Mouse (Mus musculus) forebrain, embryonic 16.5 days (tissue): ENCODE data around the gene Clstn2. TPM values are rescaled to one million over a fixed set of nuclear protein-coding genes. Genes with fewer than 3 reads are reported as not detected.

Experiments
- ATAC-seq: fragments of 200-750 bp; cut with Nextera tagmentation; 2 replicates; pipeline ENCODE4 v1.8.0; 2017; ENCODE audit warnings: mild to moderate bottlenecking, moderate library complexity
- H3K27ac ChIP-seq: fragments of 300-500 bp; sonication (generic); 2 replicates; pipeline ENCODE4 v1.5.1; 2014; ENCODE audit warnings: low read length, control low read depth
- H3K27me3 ChIP-seq: fragments of 300-500 bp; sonication (generic); replicated peaks from 2 replicates; pipeline ENCODE4 v1.6.1; 2014; ENCODE audit warnings: low read length; ENCODE audit not compliant: control insufficient read depth, insufficient read depth
- H3K36me3 ChIP-seq: fragments of 300-500 bp; sonication (generic); 2 replicates; pipeline ENCODE4 v1.6.1; 2014; ENCODE audit not compliant: control insufficient read depth, insufficient read depth
- H3K4me1 ChIP-seq: fragments of 300-500 bp; sonication (generic); replicated peaks from 2 replicates; pipeline ENCODE4 v1.6.1; 2014; ENCODE audit warnings: low read length; ENCODE audit not compliant: control insufficient read depth, insufficient read depth
- H3K4me2 ChIP-seq: fragments of 300-500 bp; sonication (generic); 2 replicates; pipeline ENCODE4 v1.6.1; 2014; ENCODE audit warnings: mild to moderate bottlenecking, low read length, control low read depth
- H3K4me3 ChIP-seq: fragments of 300-500 bp; sonication (generic); replicated peaks from 2 replicates; pipeline ENCODE4 v1.5.1; 2014; ENCODE audit warnings: mild to moderate bottlenecking, low read length, control low read depth
- H3K9ac ChIP-seq: fragments of 300-500 bp; sonication (generic); replicated peaks from 2 replicates; pipeline ENCODE4 v1.6.1; 2014; ENCODE audit warnings: low read depth, low read length, control low read depth
- H3K9me3 ChIP-seq: fragments of 300-500 bp; sonication (generic); 2 replicates; pipeline ENCODE4 v1.6.1; 2016; ENCODE audit warnings: low read length; ENCODE audit not compliant: control insufficient read depth
- WGBS: fragments of 180-500 bp; shearing (Covaris S2); extraction: QIAGEN DNeasy Blood & Tissue Kit; methylation state at CpG from one replicate; pipeline ENCODE4 v1.1.7; 2014; 5-methylcytosine and 5-hydroxymethylcytosine counted together
- polyA plus RNA-seq: library from polyadenylated mRNA; unstranded; fragments of >200 nt; fragmentation: Nextera tagmentation; extraction: Ambion mirVana; gene quantifications from 2 replicates; pipeline ENCODE4 v1.2.1, GENCODE M21; 2015

Clstn2 gene
- polyA plus RNA-seq, 1 experiment from 2014 or later: 21.2 TPM

DNA sequence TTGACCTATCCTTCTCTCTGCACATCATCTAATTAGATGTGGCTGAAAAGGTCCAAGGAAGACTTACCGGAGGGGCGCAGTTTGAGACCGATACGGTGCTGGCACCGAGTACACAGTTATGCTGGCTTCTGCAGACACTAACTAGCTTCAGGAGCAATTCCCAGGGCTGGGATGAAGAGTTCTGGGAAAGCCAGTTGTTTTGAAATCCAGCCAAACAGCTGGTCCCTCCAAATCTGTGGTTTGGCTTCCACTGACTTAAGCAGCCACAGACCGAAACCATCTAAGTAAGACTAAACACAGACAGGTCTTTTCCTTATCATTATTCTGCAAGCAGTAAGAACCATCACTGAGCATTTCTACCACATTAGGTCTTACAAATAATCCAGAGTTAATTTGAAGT lies 558.1 kb downstream of the Clstn2 start:
- no peak overlapping the region for H3K4me3 ChIP-seq
- no peak overlapping the region for H3K4me2 ChIP-seq
- 94% methylated on average over 6 of the region's 6 CpGs for WGBS
- H3K27me3 ChIP-seq: no peaks in the 10 kb centered on the region
- 0 out of 2 replicates have a peak, but pooled peaks cover 3% of the 10 kb centered on the region for H3K4me1 ChIP-seq
- no peak overlapping the region for H3K27ac ChIP-seq
- H3K9ac ChIP-seq: no peak overlapping the region
- no peaks in the 10 kb centered on the region for H3K9me3 ChIP-seq
- ATAC-seq: no peak
- no peaks in the 10 kb centered on the region for H3K36me3 ChIP-seq

DNA sequence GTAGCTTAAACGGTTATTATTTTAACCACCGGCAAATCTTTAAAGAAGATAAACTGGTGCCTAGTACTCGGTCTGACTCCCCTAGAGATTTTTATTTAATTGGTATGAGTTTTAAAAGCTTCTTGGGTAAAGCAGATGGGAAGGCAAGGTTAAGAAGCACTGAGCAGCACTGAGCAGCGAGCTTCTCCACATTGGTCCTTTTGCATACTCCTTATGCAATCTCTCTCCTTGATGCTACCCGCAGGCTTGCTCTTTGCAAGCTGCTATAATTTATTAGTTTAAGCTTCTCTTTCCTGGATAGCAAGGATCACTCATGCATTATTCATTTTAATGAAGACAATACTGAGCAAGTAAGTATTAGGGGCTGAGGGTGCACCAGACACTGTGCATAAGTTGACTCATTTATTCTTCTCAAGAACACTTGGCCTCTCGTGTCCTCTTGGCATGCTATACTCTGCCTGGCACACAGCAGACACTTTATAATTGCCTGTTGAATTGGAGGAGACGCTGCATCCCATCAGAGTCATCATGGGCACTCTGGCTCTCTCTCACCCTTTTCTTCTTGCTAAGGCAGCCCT lies 561.9 kb downstream of the Clstn2 start:
- H3K36me3 ChIP-seq: no peaks in the 10 kb centered on the region
- H3K27me3 ChIP-seq: no peaks in the 10 kb centered on the region
- H3K9me3 ChIP-seq: no peaks in the 10 kb centered on the region
- no peak overlapping the region for H3K9ac ChIP-seq
- WGBS: 61% methylated on average over 7 of the region's 7 CpGs
- no peak overlapping the region for H3K4me2 ChIP-seq
- no peak overlapping the region for H3K27ac ChIP-seq
- H3K4me1 ChIP-seq: 0 out of 2 replicates have a peak, but pooled peaks cover 3% of the 10 kb centered on the region
- ATAC-seq: peak; percentile 40; the same call in 1 of the 2 replicates
- H3K4me3 ChIP-seq: no peak overlapping the region

DNA sequence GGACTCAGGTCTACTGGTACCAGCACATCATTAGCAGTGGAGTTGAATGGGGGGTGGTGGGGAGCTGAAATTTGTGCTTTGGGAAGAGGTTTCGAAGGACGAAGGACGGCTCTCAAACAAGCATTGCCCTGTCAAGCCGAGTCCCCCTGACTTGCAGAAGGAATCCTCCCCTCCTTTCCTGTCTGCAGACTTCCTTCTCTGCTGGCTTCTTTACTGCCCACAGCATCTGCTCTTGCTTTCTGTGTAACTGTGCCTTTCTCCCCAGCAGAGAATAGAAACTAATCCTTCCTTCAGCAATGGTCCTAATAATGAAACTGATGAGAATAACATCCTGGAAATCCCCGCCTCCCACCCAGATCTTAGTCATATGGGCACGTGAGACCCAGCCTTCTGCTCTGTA lies 572.5 kb downstream of the Clstn2 start:
- no peaks in the 10 kb centered on the region for H3K9me3 ChIP-seq
- H3K9ac ChIP-seq: no peak overlapping the region
- H3K27me3 ChIP-seq: no peaks in the 10 kb centered on the region
- H3K4me3 ChIP-seq: no peak overlapping the region
- H3K4me2 ChIP-seq: no peak overlapping the region
- WGBS: 60% methylated on average over 6 of the region's 6 CpGs
- H3K4me1 ChIP-seq: no peaks in the 10 kb centered on the region
- ATAC-seq: no peak
- no peaks in the 10 kb centered on the region for H3K36me3 ChIP-seq
- no peak overlapping the region for H3K27ac ChIP-seq

DNA sequence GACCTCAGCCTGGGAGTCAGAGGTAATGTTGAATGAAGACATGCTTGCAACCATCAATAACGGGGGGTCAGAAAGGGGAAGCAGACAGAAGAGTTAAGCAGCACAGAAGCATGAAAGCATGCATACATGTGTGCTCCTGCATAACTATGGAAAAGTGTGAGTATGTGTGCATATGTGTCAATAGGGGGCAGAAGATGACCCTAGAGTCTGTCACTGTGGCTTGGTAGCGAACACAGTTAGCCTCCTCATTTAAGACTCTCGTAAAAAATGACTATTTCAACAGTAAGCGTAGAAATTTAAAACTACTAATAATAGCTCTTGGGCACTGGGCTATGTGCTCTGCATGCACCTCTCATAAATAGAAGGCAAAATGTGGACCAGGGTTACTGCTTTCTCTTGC lies 573.2 kb downstream of the Clstn2 start:
- no peaks in the 10 kb centered on the region for H3K4me1 ChIP-seq
- H3K36me3 ChIP-seq: no peaks in the 10 kb centered on the region

DNA sequence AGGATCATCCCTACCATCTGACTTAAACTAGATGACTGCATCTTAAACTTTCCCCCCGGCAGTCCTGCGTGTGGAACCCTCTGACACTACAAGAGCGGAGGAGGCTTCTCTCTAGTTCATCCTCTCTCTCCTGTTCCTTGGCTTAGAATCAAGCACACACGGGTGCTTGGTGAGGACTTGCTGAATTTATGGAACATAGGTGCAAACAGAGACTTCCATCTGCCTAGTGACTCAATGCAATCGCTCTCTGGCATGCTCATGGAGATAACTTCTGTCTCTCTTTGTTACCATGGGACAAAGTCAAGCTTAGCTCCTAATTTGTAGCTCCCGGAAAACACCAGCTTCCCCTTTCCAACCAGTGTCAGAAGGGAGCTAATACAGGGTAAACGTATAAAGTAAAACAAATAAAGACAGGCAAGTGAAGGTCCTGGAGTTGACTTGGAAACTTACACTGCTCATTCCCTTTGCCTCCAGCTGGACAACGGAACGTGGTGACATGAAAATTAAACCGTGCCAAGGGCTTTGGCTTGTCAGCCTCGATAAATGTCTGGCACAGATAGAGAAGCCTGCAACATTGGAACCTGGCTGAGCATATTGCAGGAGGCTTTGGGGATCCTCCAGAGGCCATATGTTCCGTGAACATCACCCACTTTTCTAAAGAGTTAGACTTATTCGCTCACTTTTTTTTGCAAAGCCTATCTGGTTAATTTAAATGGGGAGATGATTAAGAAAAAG lies 583.5 kb downstream of the Clstn2 start:
- Histone ChIP-seq H3K9ac (no peak overlapping the region), H3K9me3 (no peaks in the 10 kb centered on the region), H3K4me2 (no peak overlapping the region), H3K27ac (peak overlapping the region; percentile 61), H3K4me1 (peaks cover 8% of the 10 kb centered on the region), H3K4me3 (no peak overlapping the region), H3K27me3 (no peaks in the 10 kb centered on the region), H3K36me3 (no peaks in the 10 kb centered on the region)
- WGBS: 62% methylated on average over 13 of the region's 13 CpGs
- ATAC-seq: peak; percentile 78

More for the DNA sequence above, 573.2 kb downstream of the Clstn2 start:
- no peak overlapping the region for H3K4me3 ChIP-seq
- H3K27ac ChIP-seq: no peak overlapping the region
- no peaks in the 10 kb centered on the region for H3K9me3 ChIP-seq
- 62% methylated on average over 4 of the region's 4 CpGs for WGBS
- H3K27me3 ChIP-seq: no peaks in the 10 kb centered on the region
- no peak; the same call in 1 of the 2 replicates for ATAC-seq
- no peak overlapping the region for H3K9ac ChIP-seq
- no peak overlapping the region for H3K4me2 ChIP-seq

DNA sequence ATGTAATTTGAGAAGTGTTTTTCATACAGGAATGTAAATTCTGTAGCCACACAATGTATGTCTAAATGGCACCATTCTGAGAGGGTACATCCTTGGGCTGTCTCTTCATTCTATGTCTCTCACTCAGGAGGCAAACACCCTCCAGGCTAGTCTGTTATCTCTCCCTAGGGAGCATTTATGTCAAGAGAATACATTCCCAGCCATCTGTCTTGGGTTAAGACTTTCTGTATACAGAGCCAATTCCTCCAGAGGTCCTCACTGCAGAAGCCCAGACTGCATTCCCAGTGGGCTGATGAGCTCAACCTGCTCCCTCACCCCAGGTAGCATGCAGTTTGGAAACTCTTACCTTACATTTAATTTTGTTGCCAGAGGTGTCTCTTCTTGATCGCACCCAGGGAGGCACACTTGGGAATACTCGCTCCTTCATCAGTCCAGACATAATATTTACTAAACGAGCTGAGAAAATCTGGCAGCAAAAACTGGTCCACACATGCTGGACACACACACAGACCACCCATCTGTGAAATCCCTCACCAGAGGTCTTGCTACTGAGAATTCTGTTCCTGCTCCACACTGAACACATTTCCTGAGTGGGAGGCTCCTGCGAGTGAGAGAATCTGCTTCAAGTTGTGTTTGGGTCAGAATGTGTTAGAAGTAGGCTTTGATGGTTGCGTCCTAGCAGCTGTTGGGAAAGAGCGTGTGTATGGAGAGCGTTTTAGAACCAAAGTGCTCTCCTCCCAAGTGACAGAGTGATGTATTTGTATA lies 592.9 kb downstream of the Clstn2 start:
- Histone ChIP-seq H3K9ac (no peak overlapping the region), H3K27me3 (no peaks in the 10 kb centered on the region), H3K4me1 (0 out of 2 replicates have a peak, but pooled peaks cover 2% of the 10 kb centered on the region), H3K4me3 (no peak overlapping the region), H3K27ac (no peak overlapping the region), H3K4me2 (no peak overlapping the region), H3K9me3 (no peaks in the 10 kb centered on the region), H3K36me3 (no peaks in the 10 kb centered on the region)
- ATAC-seq: no peak
- 69% methylated on average over 7 of the region's 7 CpGs for WGBS

DNA sequence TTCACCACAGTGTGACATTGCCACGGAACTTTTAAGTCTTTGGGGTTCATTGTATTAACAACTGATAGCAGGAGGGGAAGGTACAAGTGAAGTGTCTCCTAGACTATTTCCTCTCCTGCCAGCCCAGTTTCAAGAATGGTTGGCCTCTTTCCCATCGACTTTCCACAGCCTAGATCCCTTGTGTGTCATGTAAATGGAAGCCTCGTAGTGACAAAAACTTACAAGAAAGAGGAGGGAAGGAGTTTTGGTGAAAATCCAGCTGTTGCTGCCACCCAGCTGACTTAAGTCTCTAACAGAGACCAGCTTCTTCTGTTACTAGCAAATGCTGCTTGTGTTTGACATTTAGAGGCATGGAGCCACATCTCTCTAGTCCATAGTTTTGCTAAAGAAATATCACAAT lies 598.3 kb downstream of the Clstn2 start:
- no peaks in the 10 kb centered on the region for H3K9me3 ChIP-seq
- ATAC-seq: no peak
- WGBS: 75% methylated on average over 3 of the region's 3 CpGs
- H3K9ac ChIP-seq: no peak overlapping the region
- no peak overlapping the region for H3K4me3 ChIP-seq
- H3K27me3 ChIP-seq: no peaks in the 10 kb centered on the region
- no peaks in the 10 kb centered on the region for H3K36me3 ChIP-seq
- no peak overlapping the region for H3K4me2 ChIP-seq
- no peaks in the 10 kb centered on the region for H3K4me1 ChIP-seq
- no peak overlapping the region for H3K27ac ChIP-seq

DNA sequence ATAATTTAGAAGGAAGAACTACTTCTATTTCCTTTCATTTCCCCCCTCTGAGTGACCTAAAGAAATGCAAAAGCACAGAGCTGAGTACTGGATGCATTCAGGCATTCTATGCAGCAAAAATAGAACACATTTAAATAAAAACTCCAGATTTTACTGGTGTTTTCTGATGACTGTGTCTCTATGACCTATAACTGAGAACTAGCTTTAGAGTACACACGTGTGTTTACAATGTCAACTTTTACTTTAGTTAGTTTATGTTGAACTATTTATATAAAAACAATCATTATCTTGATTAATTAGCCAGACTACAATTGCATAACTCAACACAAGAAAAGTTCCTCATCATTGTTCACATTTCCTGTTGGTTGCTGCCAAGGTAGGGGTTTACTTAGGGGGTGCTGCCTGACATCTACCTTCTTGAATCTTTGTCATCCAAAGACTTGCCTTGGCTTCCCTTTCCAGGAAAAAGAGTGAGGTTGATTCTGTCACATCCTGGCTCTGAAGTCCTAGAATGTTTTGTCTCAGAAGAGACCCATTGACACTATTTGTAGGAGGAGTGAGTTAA lies 603.0 kb downstream of the Clstn2 start:
- H3K4me3 ChIP-seq: no peak overlapping the region
- no peaks in the 10 kb centered on the region for H3K27me3 ChIP-seq
- WGBS: 89% methylated on average over 1 of the region's 1 CpGs
- H3K36me3 ChIP-seq: no peaks in the 10 kb centered on the region
- ATAC-seq: no peak
- no peaks in the 10 kb centered on the region for H3K4me1 ChIP-seq
- no peak overlapping the region for H3K27ac ChIP-seq
- H3K9me3 ChIP-seq: no peaks in the 10 kb centered on the region
- H3K9ac ChIP-seq: no peak overlapping the region
- H3K4me2 ChIP-seq: no peak overlapping the region

DNA sequence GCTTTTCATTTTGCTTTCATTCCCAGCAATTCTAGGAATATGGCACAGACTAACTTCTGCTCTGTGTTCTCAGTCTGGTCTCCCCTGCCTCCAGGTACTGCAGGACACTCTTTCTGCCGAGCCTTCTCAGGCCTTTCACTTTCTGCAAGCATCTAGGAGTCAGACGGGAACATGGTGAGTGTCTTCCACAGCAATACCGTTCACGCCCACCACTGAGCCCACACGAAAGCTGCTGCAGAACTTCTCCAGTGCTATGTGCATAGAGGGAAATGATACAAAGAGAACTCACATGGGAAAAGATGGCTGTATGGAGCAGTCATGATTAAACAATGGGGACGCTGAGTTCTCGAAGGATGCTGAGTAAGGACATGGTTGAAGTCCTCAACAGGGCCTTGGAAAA lies 604.9 kb downstream of the Clstn2 start:
- no peak for ATAC-seq
- no peak overlapping the region for H3K27ac ChIP-seq
- H3K36me3 ChIP-seq: no peaks in the 10 kb centered on the region
- no peak overlapping the region for H3K4me2 ChIP-seq
- H3K4me3 ChIP-seq: no peak overlapping the region
- 91% methylated on average over 7 of the region's 7 CpGs for WGBS
- no peaks in the 10 kb centered on the region for H3K27me3 ChIP-seq
- no peak overlapping the region for H3K9ac ChIP-seq
- no peaks in the 10 kb centered on the region for H3K4me1 ChIP-seq
- no peaks in the 10 kb centered on the region for H3K9me3 ChIP-seq
